Mouse (Mus musculus) neural tube, embryonic 14.5 days (tissue): ENCODE results near the gene Sclt1. TPM values are rescaled to one million over a fixed set of nuclear protein-coding genes. Genes with fewer than 3 reads are reported as not detected.
A peak's percentile ranks its signal among the peaks of the same experiment; 100 is the strongest.

Source experiments
- ATAC-seq: fragments of 200-750 bp; cut with Nextera tagmentation; 2 replicates; pipeline ENCODE4 v1.8.0; 2017; ENCODE audit warnings: low read depth, mild to moderate bottlenecking, moderate TSS enrichment, moderate library complexity
- H3K27ac ChIP-seq: fragments of 300-500 bp; sonication (generic); 2 replicates; pipeline ENCODE4 v1.5.1; 2014; ENCODE audit warnings: low read depth, mild to moderate bottlenecking, control low read depth, low read length, moderate library complexity, mixed read lengths
- H3K27me3 ChIP-seq: fragments of 300-500 bp; sonication (generic); 2 replicates; pipeline ENCODE4 v1.6.1; 2014; ENCODE audit warnings: low read length; ENCODE audit not compliant: control insufficient read depth, insufficient read depth
- H3K36me3 ChIP-seq: fragments of 300-500 bp; sonication (generic); 2 replicates; pipeline ENCODE4 v1.6.1; 2014; ENCODE audit warnings: low read length, mixed read lengths; ENCODE audit not compliant: control insufficient read depth, insufficient read depth
- H3K4me1 ChIP-seq: fragments of 300-500 bp; sonication (generic); 2 replicates; pipeline ENCODE4 v1.6.1; 2014; ENCODE audit warnings: low read length; ENCODE audit not compliant: control insufficient read depth, insufficient read depth
- H3K4me2 ChIP-seq: fragments of 300-500 bp; sonication (generic); 2 replicates; pipeline ENCODE4 v1.6.1; 2014; ENCODE audit warnings: mild to moderate bottlenecking, low read depth, low read length, control low read depth
- H3K4me3 ChIP-seq: fragments of 300-500 bp; sonication (generic); 2 replicates; pipeline ENCODE4 v1.5.1; 2014; ENCODE audit warnings: low read depth, low read length, control low read depth, mixed read lengths
- H3K9ac ChIP-seq: fragments of 300-500 bp; sonication (generic); replicated peaks from 2 replicates; pipeline ENCODE4 v1.6.1; 2014; ENCODE audit warnings: low read depth, mild to moderate bottlenecking, control low read depth, low read length, mixed read lengths
- H3K9me3 ChIP-seq: fragments of 300-500 bp; sonication (generic); 2 replicates; pipeline ENCODE4 v1.6.1; 2016; ENCODE audit warnings: low read length; ENCODE audit not compliant: control insufficient read depth
- WGBS: fragments of 180-500 bp; shearing (Covaris S2); extraction: QIAGEN DNeasy Blood & Tissue Kit; methylation state at CpG from one replicate; pipeline ENCODE4 v1.1.7; 2014; 5-methylcytosine and 5-hydroxymethylcytosine counted together
- polyA plus RNA-seq: library from polyadenylated mRNA; unstranded; fragments of >200 nt; fragmentation: Nextera tagmentation; extraction: Ambion mirVana; gene quantifications from 2 replicates; pipeline ENCODE4 v1.2.1, GENCODE M21; 2014

The Sclt1 gene
- polyA plus RNA-seq, 1 experiment from 2014 or later, result 25.6 TPM

GRCm38 (mm10) chr3:41613706-41614105 is 128.6 kb downstream of the Sclt1 start:
- no peak for ATAC-seq
- Histone ChIP-seq H3K4me3 (no peak overlapping the region), H3K9ac (no peak overlapping the region), H3K36me3 (peaks cover 15% of the 10 kb centered on the region), H3K9me3 (no peaks in the 10 kb centered on the region), H3K4me1 (no peaks in the 10 kb centered on the region), H3K27me3 (no peaks in the 10 kb centered on the region), H3K4me2 (no peak overlapping the region), H3K27ac (no peak overlapping the region)
- 93% methylated on average over 9 of the region's 9 CpGs for whole genome bisulfite sequencing

- H3K9me3 ChIP-seq, result no peaks in the 10 kb centered on the region
- WGBS, result 97% methylated on average over 3 of the region's 3 CpGs
- ATAC-seq, result no peak
- no peak overlapping the region for H3K9ac ChIP-seq
- H3K4me3 ChIP-seq, result no peak overlapping the region
- H3K27me3 ChIP-seq, result no peaks in the 10 kb centered on the region
- H3K36me3 ChIP-seq, result peaks cover 15% of the 10 kb centered on the region
- H3K27ac ChIP-seq, result no peak overlapping the region
- H3K4me1 ChIP-seq, result no peaks in the 10 kb centered on the region
- H3K4me2 ChIP-seq, result no peak overlapping the region
These were observed 130.1 kb downstream of the Sclt1 start for GRCm38 (mm10) chr3:41612211-41612610.

GRCm38 (mm10) chr3:41609071-41609470 is 133.2 kb downstream of the Sclt1 start:
- Histone ChIP-seq H3K4me3 (no peak overlapping the region), H3K9me3 (no peaks in the 10 kb centered on the region), H3K27ac (no peak overlapping the region), H3K4me2 (no peak overlapping the region), H3K4me1 (peaks cover 11% of the 10 kb centered on the region), H3K9ac (no peak overlapping the region), H3K27me3 (no peaks in the 10 kb centered on the region), H3K36me3 (peaks cover 12% of the 10 kb centered on the region)
- ATAC-seq, result no peak
- WGBS, result 90% methylated on average over 5 of the region's 5 CpGs

GRCm38 (mm10) chr3:41607467-41607866 is 134.8 kb downstream of the Sclt1 start:
- Histone ChIP-seq H3K4me3 (no peak overlapping the region), H3K9me3 (no peaks in the 10 kb centered on the region), H3K36me3 (peaks cover 4% of the 10 kb centered on the region), H3K9ac (no peak overlapping the region), H3K27ac (no peak overlapping the region), H3K4me1 (peaks cover 19% of the 10 kb centered on the region), H3K27me3 (no peaks in the 10 kb centered on the region), H3K4me2 (no peak overlapping the region)
- ATAC-seq, result no peak
- WGBS, result 94% methylated on average over 8 of the region's 8 CpGs

- Histone ChIP-seq H3K4me2 (no peak overlapping the region), H3K4me3 (no peak overlapping the region), H3K4me1 (peaks cover 19% of the 10 kb centered on the region), H3K9me3 (no peaks in the 10 kb centered on the region), H3K27ac (no peak overlapping the region), H3K9ac (no peak overlapping the region), H3K36me3 (peaks cover 4% of the 10 kb centered on the region), H3K27me3 (no peaks in the 10 kb centered on the region)
- 75% methylated on average over 9 of the region's 9 CpGs for WGBS
- ATAC-seq, result no peak
These were observed 135.3 kb downstream of the Sclt1 start for GRCm38 (mm10) chr3:41607050-41607449.

- H3K4me2 ChIP-seq, result no peak overlapping the region
- peaks cover 19% of the 10 kb centered on the region for H3K4me1 ChIP-seq
- peaks cover 4% of the 10 kb centered on the region for H3K36me3 ChIP-seq
- no peak overlapping the region for H3K9ac ChIP-seq
- no peaks in the 10 kb centered on the region for H3K27me3 ChIP-seq
- no peak; the same call in 1 of the 2 replicates for ATAC-seq
- WGBS, result 93% methylated on average over 4 of the region's 4 CpGs
- no peak overlapping the region for H3K27ac ChIP-seq
- no peak overlapping the region for H3K4me3 ChIP-seq
- no peaks in the 10 kb centered on the region for H3K9me3 ChIP-seq
These were observed 136.0 kb downstream of the Sclt1 start for GRCm38 (mm10) chr3:41606330-41606664.

GRCm38 (mm10) chr3:41605601-41606329 is 136.5 kb downstream of the Sclt1 start:
- Histone ChIP-seq H3K4me2 (no peak overlapping the region), H3K9me3 (no peaks in the 10 kb centered on the region), H3K27me3 (no peaks in the 10 kb centered on the region), H3K27ac (0 out of 2 replicates have a peak overlapping the region, but pooled peaks have one; percentile 3), H3K4me3 (no peak overlapping the region), H3K36me3 (peaks cover 4% of the 10 kb centered on the region), H3K4me1 (peaks cover 19% of the 10 kb centered on the region), H3K9ac (no peak overlapping the region)
- WGBS, result 58% methylated on average over 13 of the region's 13 CpGs
- peak; percentile 58 for ATAC-seq

GRCm38 (mm10) chr3:41604629-41605321 is 137.5 kb downstream of the Sclt1 start:
- ATAC-seq, result no peak
- no peak overlapping the region for H3K9ac ChIP-seq
- no peak overlapping the region for H3K4me2 ChIP-seq
- H3K27ac ChIP-seq, result no peak overlapping the region
- WGBS, result 90% methylated on average over 12 of the region's 12 CpGs
- H3K27me3 ChIP-seq, result no peaks in the 10 kb centered on the region
- H3K36me3 ChIP-seq, result no peaks in the 10 kb centered on the region; the same call in 1 of the 2 replicates
- no peak overlapping the region for H3K4me3 ChIP-seq
- H3K4me1 ChIP-seq, result peaks cover 19% of the 10 kb centered on the region
- no peaks in the 10 kb centered on the region for H3K9me3 ChIP-seq

- H3K27ac ChIP-seq, result peak overlapping the region; percentile 62; the same call in 1 of the 2 replicates
- no peaks in the 10 kb centered on the region for H3K36me3 ChIP-seq
- 25% methylated on average over 5 of the region's 5 CpGs for WGBS
- no peaks in the 10 kb centered on the region for H3K9me3 ChIP-seq
- no peaks in the 10 kb centered on the region for H3K27me3 ChIP-seq
- peak; percentile 29; the same call in 1 of the 2 replicates for ATAC-seq
- H3K4me1 ChIP-seq, result peaks cover 19% of the 10 kb centered on the region
- H3K9ac ChIP-seq, result no peak overlapping the region
- no peak overlapping the region for H3K4me3 ChIP-seq
- no peak overlapping the region for H3K4me2 ChIP-seq
These were observed 138.8 kb downstream of the Sclt1 start for GRCm38 (mm10) chr3:41603470-41604019.
